Mouse (Mus musculus) kidney, postnatal 4 days (tissue): ENCODE data around the gene Slc27a3.
"Not testable (repeated sequence)": the region's sequence is repeated elsewhere in the genome, so short reads cannot be mapped to it uniquely, and the experiment has no call there.

Experiments
- DNase-seq, 2 experiments: peaks; one replicate each; pipeline ENCODE4 v3.0.0; 2021; ENCODE audit warnings: mixed read lengths in 2 of 2

Gene Slc27a3

GRCm38 (mm10) chr3:90388726-90389510 lies 820 bp downstream of the Slc27a3 start:
- DNase-seq: peak; percentile 74 to 84

- DNase-seq: no peak
Observed at GRCm38 (mm10) chr3:90388192-90388591, 1.5 kb downstream of the Slc27a3 start.

GRCm38 (mm10) chr3:90387483-90387882 lies 2.3 kb downstream of the Slc27a3 start:
- peak; percentile 52 to 54 for DNase-seq

GRCm38 (mm10) chr3:90386817-90387216 lies 2.9 kb downstream of the Slc27a3 start:
- DNase-seq: no peak

- peak; percentile 43 to 58 for DNase-seq
Observed at GRCm38 (mm10) chr3:90384851-90385375, 4.8 kb downstream of the Slc27a3 start.

GRCm38 (mm10) chr3:90383690-90384089 lies 6.0 kb downstream of the Slc27a3 start:
- no peak for DNase-seq

GRCm38 (mm10) chr3:90381727-90382126 lies 8.0 kb downstream of the Slc27a3 start:
- DNase-seq: no peak

GRCm38 (mm10) chr3:90378496-90378895 lies 11.2 kb downstream of the Slc27a3 start:
- DNase-seq: no peak

- DNase-seq: no peak
Observed at GRCm38 (mm10) chr3:90376247-90376585, 13.5 kb downstream of the Slc27a3 start.

GRCm38 (mm10) chr3:90375562-90376246 lies 14.0 kb downstream of the Slc27a3 start:
- no peak for DNase-seq

GRCm38 (mm10) chr3:90374368-90374767 lies 15.4 kb downstream of the Slc27a3 start:
- no peak for DNase-seq

- peak; percentile 80 to 86 for DNase-seq
Observed at GRCm38 (mm10) chr3:90373432-90374028, 16.2 kb downstream of the Slc27a3 start.

GRCm38 (mm10) chr3:90372817-90373216 lies 16.9 kb downstream of the Slc27a3 start:
- no peak for DNase-seq

GRCm38 (mm10) chr3:90371857-90372256 lies 17.9 kb downstream of the Slc27a3 start:
- DNase-seq: no peak

GRCm38 (mm10) chr3:90369041-90369440 lies 20.7 kb downstream of the Slc27a3 start:
- DNase-seq: no peak

GRCm38 (mm10) chr3:90367001-90367632 lies 22.6 kb downstream of the Slc27a3 start:
- no peak for DNase-seq

- DNase-seq: no peak
Observed at GRCm38 (mm10) chr3:90362346-90362745, 27.4 kb downstream of the Slc27a3 start.

- no peak for DNase-seq
Observed at GRCm38 (mm10) chr3:90361476-90361875, 28.3 kb downstream of the Slc27a3 start.

- no peak for DNase-seq
Observed at GRCm38 (mm10) chr3:90359230-90359629, 30.5 kb downstream of the Slc27a3 start.

GRCm38 (mm10) chr3:90357959-90358358 lies 31.8 kb downstream of the Slc27a3 start:
- DNase-seq: no peak

GRCm38 (mm10) chr3:90347847-90348246 lies 41.9 kb downstream of the Slc27a3 start:
- no peak for DNase-seq

- not testable (repeated sequence) for DNase-seq
Observed at GRCm38 (mm10) chr3:90342853-90343252, 46.9 kb downstream of the Slc27a3 start.

- no peak for DNase-seq
Observed at GRCm38 (mm10) chr3:90340177-90340576, 49.6 kb downstream of the Slc27a3 start.
